Mouse (Mus musculus): ENCODE measurements around the gene 1700008O03Rik. TPM values are rescaled to one million over a fixed set of nuclear protein-coding genes. Genes with fewer than 3 reads are reported as not detected.

The 1700008O03Rik gene
- polyA plus RNA-seq, 2 experiments from 2014 or later = not detected

Other genes with a start within 250 kb of the 1700008O03Rik start
- gene Klk1b16, start 249.1 kb downstream of the 1700008O03Rik start, polyA plus RNA-seq (2017; shearing (Covaris generic)) = not detected
- not detected for gene Klk1b24, start 197.6 kb downstream of the 1700008O03Rik start, polyA plus RNA-seq (2017; shearing (Covaris generic))
- gene Klk1b3, start 187.6 kb downstream of the 1700008O03Rik start, polyA plus RNA-seq (2017; shearing (Covaris generic)) = not detected
- not detected for gene Klk1b4, start 178.4 kb downstream of the 1700008O03Rik start, polyA plus RNA-seq (2017; shearing (Covaris generic))
- gene Klk1b5, start 169.9 kb downstream of the 1700008O03Rik start, polyA plus RNA-seq (2017; shearing (Covaris generic)) = not detected
- gene Klk1, start 160.5 kb downstream of the 1700008O03Rik start, polyA plus RNA-seq (2017; shearing (Covaris generic)) = 1 to 10 TPM in 1 of 2 experiments, not detected in 1; 1.0 TPM
- gene Gm36864, start 149.6 kb downstream of the 1700008O03Rik start, polyA plus RNA-seq (2017; shearing (Covaris generic)) = not detected
- 1 to 10 TPM in 1 of 2 experiments, under 1 TPM in 1; 0.93 to 1.7 TPM for gene 1700028J19Rik, start 139.1 kb downstream of the 1700008O03Rik start, polyA plus RNA-seq (2017; shearing (Covaris generic))
- 100 to 1,000 TPM; 101 to 192 TPM for gene 2410002F23Rik, start 139.1 kb downstream of the 1700008O03Rik start, polyA plus RNA-seq (2017; shearing (Covaris generic))
- gene Acp4, start 128.4 kb downstream of the 1700008O03Rik start, polyA plus RNA-seq (2017; shearing (Covaris generic)) = not detected
- not detected for gene Gm15517, start 124.4 kb downstream of the 1700008O03Rik start, polyA plus RNA-seq (2017; shearing (Covaris generic))
- gene Clec11a, start 78.9 kb downstream of the 1700008O03Rik start, polyA plus RNA-seq (2017; shearing (Covaris generic)) = under 1 TPM; 0.35 to 0.66 TPM
- under 1 TPM; 0.12 to 0.58 TPM for gene Shank1, start 75.6 kb downstream of the 1700008O03Rik start, polyA plus RNA-seq (2017; shearing (Covaris generic))
- gene Syt3, start 1.7 kb downstream of the 1700008O03Rik start, polyA plus RNA-seq (2017; shearing (Covaris generic)) = not detected
- not detected for gene Lrrc4b, start 43.2 kb upstream of the 1700008O03Rik start, polyA plus RNA-seq (2017; shearing (Covaris generic))
- under 1 TPM in 1 of 2 experiments, not detected in 1; 0.73 TPM for gene Aspdh, start 79.6 kb upstream of the 1700008O03Rik start, polyA plus RNA-seq (2017; shearing (Covaris generic))
- gene Josd2, start 82.2 kb upstream of the 1700008O03Rik start, polyA plus RNA-seq (2017; shearing (Covaris generic)) = 10 to 100 TPM; 54.9 to 76.4 TPM
- gene Emc10, start 110.7 kb upstream of the 1700008O03Rik start, polyA plus RNA-seq (2017; shearing (Covaris generic)) = 10 to 100 TPM; 15.2 to 16.1 TPM
- gene Fam71e1, start 110.8 kb upstream of the 1700008O03Rik start, polyA plus RNA-seq (2017; shearing (Covaris generic)) = 1 to 10 TPM; 3.9 to 5.4 TPM
- gene Mybpc2, start 138.8 kb upstream of the 1700008O03Rik start, polyA plus RNA-seq (2017; shearing (Covaris generic)) = not detected
- gene Spib, start 146.3 kb upstream of the 1700008O03Rik start, polyA plus RNA-seq (2017; shearing (Covaris generic)) = 1 to 10 TPM in 1 of 2 experiments, under 1 TPM in 1; 0.11 to 4.2 TPM
- 10 to 100 TPM; 18.4 to 45.5 TPM for gene Pold1, start 163.0 kb upstream of the 1700008O03Rik start, polyA plus RNA-seq (2017; shearing (Covaris generic))
- gene Nr1h2, start 168.1 kb upstream of the 1700008O03Rik start, polyA plus RNA-seq (2017; shearing (Covaris generic)) = 10 to 100 TPM; 42.2 to 57.7 TPM
- gene Napsa, start 186.6 kb upstream of the 1700008O03Rik start, polyA plus RNA-seq (2017; shearing (Covaris generic)) = 1 to 10 TPM in 1 of 2 experiments, under 1 TPM in 1; 0.52 to 6.7 TPM
- gene Kcnc3, start 204.8 kb upstream of the 1700008O03Rik start, polyA plus RNA-seq (2017; shearing (Covaris generic)) = under 1 TPM in 1 of 2 experiments, not detected in 1; 0.42 TPM